Mouse (Mus musculus): ENCODE measurements around the gene Zyg11b. TPM values are rescaled to one million over a fixed set of nuclear protein-coding genes. Genes with fewer than 3 reads are reported as not detected.

The Zyg11b gene
- polyA plus RNA-seq, 1 experiment from 2014 or later: 14.1 TPM

GRCm38 (mm10) chr4:108192821-108193323 is 108.0 kb downstream of the Zyg11b start:
- no peak for DNase-seq (ENCODE audit: low spot score)
- Histone ChIP-seq H3K4me1 (replicated peaks; ENCODE audit: control insufficient read depth, insufficient read depth, low read length) (no peaks in the 10 kb centered on the region), H3K4me2 (ENCODE audit: low read length) (no peak overlapping the region), H3K9ac (ENCODE audit: low read length) (no peak overlapping the region), H3K9me3 (ENCODE audit: control insufficient read depth, low read length) (no peaks in the 10 kb centered on the region), H3K27ac (ENCODE audit: low read depth) (no peak overlapping the region), H3K27me3 (replicated peaks; ENCODE audit: control insufficient read depth, insufficient read depth, low read length) (no peaks in the 10 kb centered on the region), H3K4me3 (ENCODE audit: low read depth, low read length) (no peak overlapping the region), H3K36me3 (ENCODE audit: control insufficient read depth, insufficient read depth, low read length) (no peaks in the 10 kb centered on the region)
- no peak for ATAC-seq (replicated peaks; ENCODE audit: low FRiP score, low TSS enrichment, low read depth)
- 63% methylated on average over 2 of the region's 2 CpGs for WGBS

- WGBS: 50% methylated on average over 1 of the region's 1 CpGs
- Histone ChIP-seq H3K9ac (ENCODE audit: low read length) (no peak overlapping the region), H3K4me3 (ENCODE audit: low read depth, low read length) (no peak overlapping the region), H3K27me3 (replicated peaks; ENCODE audit: control insufficient read depth, insufficient read depth, low read length) (no peaks in the 10 kb centered on the region), H3K4me2 (ENCODE audit: low read length) (no peak overlapping the region), H3K36me3 (ENCODE audit: control insufficient read depth, insufficient read depth, low read length) (no peaks in the 10 kb centered on the region), H3K4me1 (replicated peaks; ENCODE audit: control insufficient read depth, insufficient read depth, low read length) (no peaks in the 10 kb centered on the region), H3K9me3 (ENCODE audit: control insufficient read depth, low read length) (no peaks in the 10 kb centered on the region), H3K27ac (ENCODE audit: low read depth) (no peak overlapping the region)
- ATAC-seq (replicated peaks; ENCODE audit: low FRiP score, low TSS enrichment, low read depth) (no peak), DNase-seq (ENCODE audit: low spot score) (no peak)
These were observed 118.6 kb downstream of the Zyg11b start for GRCm38 (mm10) chr4:108182278-108182677.

Other genes starting within 250 kb of the Zyg11b start
- 1.2 and 2.4 TPM in 2 replicates for gene Podn, start 204.7 kb downstream of the Zyg11b start, polyA plus RNA-seq (2014; fragmentation: Nextera tagmentation; extraction: Ambion mirVana)
- 217 and 227 TPM in 2 replicates for gene Scp2, start 156.1 kb downstream of the Zyg11b start, polyA plus RNA-seq (2014; fragmentation: Nextera tagmentation; extraction: Ambion mirVana)
- 40.2 and 44.0 TPM in 2 replicates for gene Echdc2, start 135.7 kb downstream of the Zyg11b start, polyA plus RNA-seq (2014; fragmentation: Nextera tagmentation; extraction: Ambion mirVana)
- 0.12 TPM in 1 of 2 replicates, not detected in the other for gene Zyg11a, start 83.0 kb downstream of the Zyg11b start, polyA plus RNA-seq (2014; fragmentation: Nextera tagmentation; extraction: Ambion mirVana)
- 58.3 and 63.4 TPM in 2 replicates for gene Coa7, start 27.0 kb upstream of the Zyg11b start, polyA plus RNA-seq (2014; fragmentation: Nextera tagmentation; extraction: Ambion mirVana)
- 1.7 and 3.4 TPM in 2 replicates for gene Shisal2a, start 82.3 kb upstream of the Zyg11b start, polyA plus RNA-seq (2014; fragmentation: Nextera tagmentation; extraction: Ambion mirVana)
- 40.0 and 46.4 TPM in 2 replicates for gene Gpx7, start 105.9 kb upstream of the Zyg11b start, polyA plus RNA-seq (2014; fragmentation: Nextera tagmentation; extraction: Ambion mirVana)
- 54.7 and 67.5 TPM in 2 replicates for gene Tut4, start 158.3 kb upstream of the Zyg11b start, polyA plus RNA-seq (2014; fragmentation: Nextera tagmentation; extraction: Ambion mirVana)